Mouse (Mus musculus) layer of hippocampus, postnatal 10 days (tissue): Measurements from ENCODE around the gene Ascc3. TPM values are rescaled to one million over a fixed set of nuclear protein-coding genes. Genes with fewer than 3 reads are reported as not detected.

Source experiments
- DNase-seq, 2 experiments: peaks; one replicate each; pipeline ENCODE4 v3.0.0; 2021; ENCODE audit warnings: low spot score in 2 of 2
- long read RNA-seq: library from polyadenylated mRNA; stranded (forward); transcript quantifications from one replicate; pipeline ENCODE4 v2.0.0, GENCODE M21; 2023
- total RNA-seq, 2 experiments: library from RNA; stranded (reverse); gene quantifications; 2 replicates each; pipeline ENCODE4 v1.2.3; 2021

Ascc3 gene
- total RNA-seq = 10 to 100 TPM; 26.2 to 28.9 TPM
- long read RNA-seq, full-length matches to known transcripts = 2 of 14 reads
- long read RNA-seq, partial matches to known transcripts = 10 of 14 reads
- long read RNA-seq, other reads (novel, unspliced or antisense) = 2 of 14 reads

GRCm38 (mm10) chr10:50592355-50593293 lies at the start of gene Ascc3:
TSS of gene Ascc3 (plus strand) at chr10:50592669.
- peak; percentile 89 to 94 for DNase-seq

DNA sequence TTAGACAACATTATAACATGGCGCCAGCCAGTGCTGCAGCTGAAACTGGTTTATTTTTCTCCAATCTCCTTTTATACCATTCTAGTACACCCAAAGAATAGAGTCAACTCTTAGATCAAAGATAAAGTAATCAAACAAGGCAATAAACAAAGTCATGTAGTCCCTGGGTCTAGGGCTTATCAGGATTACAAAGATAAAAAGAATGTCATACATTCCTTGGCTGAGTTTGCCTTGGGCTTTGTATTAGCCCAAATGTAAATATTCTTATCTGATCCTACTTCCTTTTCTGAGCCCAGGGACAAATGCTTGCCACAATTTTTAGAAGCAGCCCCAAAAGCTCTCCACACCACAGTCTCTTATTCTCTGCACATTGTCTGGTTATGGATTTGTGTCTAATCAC lies 7.7 kb upstream of the Ascc3 start:
- no peak for DNase-seq

- DNase-seq = no peak
Measured at GRCm38 (mm10) chr10:50586556-50586955, 5.9 kb upstream of the Ascc3 start.

GRCm38 (mm10) chr10:50593371-50593770 lies 902 bp downstream of the Ascc3 start:
- DNase-seq = no peak

DNA sequence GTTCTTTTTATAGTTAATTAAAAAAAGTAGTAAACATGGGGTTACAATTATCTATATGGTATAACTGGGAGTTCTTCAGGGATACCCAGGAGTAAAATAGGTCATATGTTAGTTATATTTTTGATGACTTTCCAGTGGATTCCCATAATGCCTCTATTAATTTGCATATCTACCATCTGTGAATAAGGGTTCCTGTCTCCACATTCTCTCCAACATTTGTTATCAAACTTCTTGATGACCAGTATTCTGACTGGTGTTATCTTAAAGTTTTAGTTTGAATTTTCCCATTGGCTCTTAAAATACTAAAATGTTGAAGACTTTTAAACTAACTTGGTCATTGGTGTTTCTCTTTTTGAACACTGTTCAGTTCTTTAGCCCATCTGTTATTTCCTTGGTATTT lies 2.9 kb downstream of the Ascc3 start:
- DNase-seq = no peak

GRCm38 (mm10) chr10:50604919-50605318 lies 12.4 kb downstream of the Ascc3 start:
- DNase-seq = no peak

GRCm38 (mm10) chr10:50613840-50614239 lies 21.4 kb downstream of the Ascc3 start:
- no peak for DNase-seq

GRCm38 (mm10) chr10:50625874-50626273 lies 33.4 kb downstream of the Ascc3 start:
- DNase-seq = no peak

- no peak for DNase-seq
Measured at GRCm38 (mm10) chr10:50639607-50640006, 47.1 kb downstream of the Ascc3 start.

DNA sequence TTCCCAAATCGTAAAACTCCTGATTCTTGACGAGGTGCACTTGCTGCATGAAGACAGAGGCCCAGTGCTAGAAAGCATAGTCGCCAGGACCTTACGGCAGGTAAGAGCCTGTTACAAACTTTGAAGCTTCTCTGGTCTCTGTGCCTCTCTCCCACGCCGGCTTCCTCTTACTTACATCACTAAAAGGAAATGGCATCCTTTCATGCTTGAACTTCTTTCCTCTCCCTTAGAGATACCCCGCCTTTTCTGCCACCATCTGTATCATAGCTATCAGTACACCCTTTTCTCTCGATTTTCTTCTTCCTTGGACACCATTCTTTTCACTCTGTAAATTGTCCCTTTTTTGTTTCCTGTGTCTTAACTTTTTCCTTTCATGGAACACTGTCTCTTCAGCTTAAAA lies 58.1 kb downstream of the Ascc3 start:
- DNase-seq = no peak

DNA sequence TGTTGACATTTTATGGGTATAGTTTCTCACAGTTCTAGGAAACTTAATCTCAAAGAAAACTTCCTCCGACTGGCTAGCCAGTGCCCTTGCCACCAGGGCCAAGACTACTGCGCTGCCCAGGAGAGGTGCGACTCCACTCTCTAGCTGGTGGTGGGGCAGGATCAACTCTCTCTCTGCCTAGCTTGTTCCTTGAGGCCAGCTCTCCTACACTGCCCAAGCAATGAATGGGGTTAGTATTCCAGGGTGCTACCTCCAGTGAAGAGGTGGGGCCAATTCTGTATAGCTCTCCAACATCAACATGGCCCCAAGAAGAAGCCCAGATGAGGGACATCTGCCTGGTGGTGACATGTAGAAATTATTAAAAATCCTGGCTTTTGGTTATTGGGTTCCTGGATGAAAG lies 61.1 kb downstream of the Ascc3 start:
- DNase-seq = no peak

DNA sequence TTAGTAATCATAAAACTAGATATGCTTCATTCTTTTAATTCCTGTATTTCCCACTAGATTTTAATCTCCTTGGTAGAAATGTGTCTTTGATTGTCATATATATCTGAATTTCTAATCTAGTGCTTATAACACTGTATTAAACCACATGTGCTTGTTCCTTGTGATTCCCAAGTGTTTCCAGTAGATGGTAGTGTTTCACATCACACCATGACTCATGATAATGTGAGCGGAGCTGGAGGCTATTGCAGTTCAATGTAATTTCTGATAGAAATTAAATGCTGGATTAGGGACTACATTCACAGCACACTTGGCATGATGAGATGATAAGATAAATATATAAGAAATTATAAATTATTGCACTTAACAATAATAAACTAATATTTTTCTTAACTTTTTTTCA lies 64.9 kb downstream of the Ascc3 start:
- DNase-seq = no peak

DNA sequence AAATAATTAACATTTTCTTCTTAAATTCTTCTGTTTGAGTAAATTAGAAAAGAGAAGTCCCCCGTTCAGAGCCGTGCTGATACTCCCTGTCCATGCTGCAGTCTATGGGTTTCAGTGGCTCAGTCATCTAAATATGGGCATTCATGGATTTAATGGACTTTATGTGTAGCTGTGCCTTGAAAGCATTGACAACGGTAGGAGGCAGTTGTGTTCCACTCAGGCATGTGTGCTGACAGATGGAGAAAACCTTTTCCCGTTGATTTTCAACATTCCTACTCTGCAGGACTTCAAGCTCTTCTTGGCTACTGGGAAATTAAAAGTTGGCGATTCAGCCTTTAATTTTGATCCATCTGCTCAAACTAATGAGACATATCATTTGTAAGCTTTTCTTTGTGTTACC lies 79.0 kb downstream of the Ascc3 start:
- peak in 1 of 2 experiments; percentile 15 for DNase-seq

- no peak for DNase-seq
Measured at GRCm38 (mm10) chr10:50690324-50690723, 97.9 kb downstream of the Ascc3 start.

GRCm38 (mm10) chr10:50698836-50699433 lies 106.5 kb downstream of the Ascc3 start:
- no peak for DNase-seq

GRCm38 (mm10) chr10:50701736-50702135 lies 109.3 kb downstream of the Ascc3 start:
- no peak for DNase-seq

DNA sequence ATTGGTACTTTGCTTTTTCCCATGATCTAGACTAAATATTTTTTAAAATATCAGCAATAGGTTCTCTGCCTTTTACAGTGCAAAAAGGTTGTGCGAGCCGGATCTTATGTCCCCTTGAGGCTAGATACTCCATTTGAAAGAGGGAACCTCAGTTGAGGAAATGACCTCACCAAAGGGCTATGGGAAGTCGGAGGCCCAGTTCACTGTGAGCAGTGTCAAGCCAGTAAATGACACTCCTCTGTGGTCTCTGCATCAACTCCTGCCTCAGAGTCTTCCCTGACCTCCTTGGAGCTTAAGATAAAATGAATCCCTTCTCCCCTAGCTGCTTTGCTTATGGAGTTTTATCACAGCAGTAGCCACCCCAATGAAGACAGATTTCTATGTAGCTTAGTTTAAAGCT lies 109.9 kb downstream of the Ascc3 start:
- no peak for DNase-seq

DNA sequence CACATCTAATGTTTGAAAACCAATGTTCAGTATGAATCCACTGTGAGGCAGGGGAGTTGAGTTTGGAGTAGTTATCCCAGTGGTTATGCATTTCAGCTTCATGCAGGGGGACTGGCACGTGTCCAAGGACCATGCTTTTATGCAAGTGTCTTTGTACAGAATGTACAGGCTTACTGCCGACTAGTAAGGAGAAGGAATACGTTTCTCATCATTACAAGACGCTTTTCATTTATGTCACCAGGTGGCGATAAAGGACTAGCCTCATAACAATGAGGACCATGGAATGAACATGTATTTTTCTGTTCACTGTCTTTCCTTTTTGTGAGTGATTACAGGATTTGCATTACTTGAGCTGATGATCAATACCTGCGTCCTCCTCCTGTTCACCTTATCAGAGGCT lies 111.7 kb downstream of the Ascc3 start:
- peak; percentile 26 to 45 for DNase-seq

DNA sequence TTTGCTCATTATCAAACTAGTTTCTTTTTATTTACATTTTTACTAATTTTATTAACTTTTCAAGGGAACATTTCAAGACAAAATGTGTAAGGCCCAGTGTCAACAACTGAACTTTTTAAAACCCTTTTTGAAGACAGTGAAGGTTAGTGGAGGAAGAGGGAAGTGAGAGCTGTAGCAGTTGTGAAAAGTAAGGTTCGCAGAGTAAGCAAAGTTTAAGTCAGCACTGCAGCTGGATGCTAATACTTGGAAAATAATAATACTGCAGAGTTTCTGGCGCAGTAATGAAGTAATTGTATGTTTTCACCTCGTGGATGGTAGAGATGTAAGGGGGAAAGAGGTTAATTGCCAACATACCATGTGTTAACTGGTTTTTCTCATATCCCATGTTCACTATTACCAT lies 112.4 kb downstream of the Ascc3 start:
- DNase-seq = no peak

DNA sequence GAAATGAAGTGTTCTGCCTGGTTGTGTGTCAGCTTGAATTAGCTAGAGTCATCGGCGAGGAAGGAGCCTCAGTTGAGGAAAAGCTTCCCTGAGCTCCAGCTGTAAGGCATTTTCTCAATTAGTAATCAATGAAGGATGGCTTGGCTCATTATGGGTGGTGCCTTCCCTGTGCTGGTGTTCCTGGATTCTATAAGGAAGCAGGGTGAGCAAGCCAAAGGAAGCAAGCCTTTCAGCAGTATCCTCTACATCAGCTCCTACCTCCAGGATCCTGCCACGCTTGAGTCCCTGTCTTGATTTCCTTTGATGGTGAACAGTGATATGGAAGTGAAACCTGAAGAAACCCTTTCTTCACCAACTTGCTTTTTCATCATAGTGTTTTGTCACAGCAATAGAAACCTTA lies 118.8 kb downstream of the Ascc3 start:
- no peak for DNase-seq

DNA sequence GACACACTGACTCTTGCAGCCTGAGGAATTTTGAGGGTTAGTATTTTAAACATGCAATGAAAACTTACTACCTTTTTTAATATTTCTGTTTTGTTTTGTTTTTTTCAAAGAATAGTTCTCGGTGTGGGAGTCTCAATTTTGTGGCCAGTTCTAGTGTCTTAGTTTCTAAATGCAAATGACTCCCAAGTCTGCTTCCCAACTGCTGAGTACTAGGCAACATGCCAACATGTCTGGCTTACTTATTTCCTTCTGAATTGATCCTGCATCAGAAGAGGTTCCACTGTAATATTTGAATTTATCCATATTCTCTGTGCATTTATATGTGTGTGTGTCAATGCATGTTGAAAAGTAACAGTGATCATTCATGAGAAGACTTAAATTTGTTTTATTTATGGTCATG lies 119.3 kb downstream of the Ascc3 start:
- DNase-seq = no peak

- DNase-seq = no peak
Measured at GRCm38 (mm10) chr10:50733459-50733858, 141.0 kb downstream of the Ascc3 start.
